Mouse (Mus musculus) frontal cortex, adult (tissue): Measurements from ENCODE around the gene Dot1l.

Experiments used
- ATAC-seq: cut with Nextera tagmentation; 2 replicates; pipeline ENCODE4 v1.9.2; 2017; ENCODE audit warnings: mild to moderate bottlenecking, moderate library complexity, mixed read lengths; ENCODE audit not compliant: low TSS enrichment

The Dot1l gene

DNA sequence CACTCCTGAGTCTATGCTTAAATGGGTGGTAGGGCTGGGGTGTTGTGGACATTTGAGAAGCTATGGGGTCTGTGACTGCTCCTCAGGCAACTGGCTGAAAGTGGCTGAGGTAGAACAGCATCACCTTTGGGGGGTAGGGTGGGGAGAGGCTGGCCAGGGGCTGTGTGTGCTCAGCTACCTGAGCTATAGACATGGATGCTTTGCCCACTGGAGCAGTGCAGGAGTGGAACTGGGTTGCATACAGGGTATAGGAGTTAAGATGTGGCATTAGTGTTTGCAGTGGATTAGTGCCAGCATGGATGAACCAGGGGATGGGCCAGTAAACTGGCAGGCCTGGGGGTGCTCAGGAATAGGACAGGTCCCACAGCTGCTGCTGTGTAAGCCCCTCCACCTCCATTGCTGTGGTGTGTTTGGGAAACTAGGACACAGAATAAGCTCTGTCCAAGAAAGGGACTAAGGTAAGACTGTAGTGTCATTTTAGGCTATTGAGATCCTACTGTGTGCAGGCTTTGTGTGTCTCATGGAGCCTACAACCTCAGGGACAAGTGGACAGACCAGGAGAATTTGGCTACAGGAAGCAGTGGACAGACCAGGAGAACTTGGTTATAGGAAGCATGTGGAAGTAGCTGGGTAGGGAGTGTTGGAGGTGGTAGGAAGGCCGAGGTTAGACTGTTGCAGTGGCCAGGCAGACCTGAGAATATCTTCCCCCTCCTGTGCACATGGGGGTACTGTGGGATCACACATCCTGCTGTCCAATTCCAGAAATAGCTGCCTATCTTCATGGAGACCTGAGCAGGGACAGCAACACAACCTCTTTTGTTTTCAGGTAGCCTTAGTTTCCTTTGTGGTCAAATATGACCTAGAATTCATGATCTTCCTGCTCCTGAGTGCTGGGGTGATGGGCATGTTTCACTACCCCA is 74.6 kb downstream of the Dot1l start:
- ATAC-seq = no peak

- no peak for ATAC-seq
Observed at GRCm38 (mm10) chr10:80831136-80831535, 76.1 kb downstream of the Dot1l start.

DNA sequence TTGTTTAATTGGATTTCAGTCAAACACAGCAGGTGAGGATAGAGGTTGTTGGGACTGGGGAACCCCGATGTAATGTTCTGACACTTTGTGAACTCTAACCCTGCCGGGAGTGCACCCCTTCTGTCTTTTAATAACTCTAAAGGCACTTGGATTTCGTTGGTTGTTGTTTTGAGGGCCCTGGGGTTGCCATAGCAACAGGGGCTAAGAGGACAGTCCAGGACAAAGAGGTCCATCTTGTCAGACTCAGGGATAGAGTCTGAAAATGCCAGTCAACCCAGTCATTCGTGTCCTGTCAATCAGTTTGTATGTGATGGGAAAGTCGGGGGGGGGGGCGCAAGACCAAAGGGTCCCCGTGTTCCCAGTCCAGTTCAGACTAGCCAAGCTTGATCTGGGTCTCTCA is 77.8 kb downstream of the Dot1l start:
- ATAC-seq = no peak

DNA sequence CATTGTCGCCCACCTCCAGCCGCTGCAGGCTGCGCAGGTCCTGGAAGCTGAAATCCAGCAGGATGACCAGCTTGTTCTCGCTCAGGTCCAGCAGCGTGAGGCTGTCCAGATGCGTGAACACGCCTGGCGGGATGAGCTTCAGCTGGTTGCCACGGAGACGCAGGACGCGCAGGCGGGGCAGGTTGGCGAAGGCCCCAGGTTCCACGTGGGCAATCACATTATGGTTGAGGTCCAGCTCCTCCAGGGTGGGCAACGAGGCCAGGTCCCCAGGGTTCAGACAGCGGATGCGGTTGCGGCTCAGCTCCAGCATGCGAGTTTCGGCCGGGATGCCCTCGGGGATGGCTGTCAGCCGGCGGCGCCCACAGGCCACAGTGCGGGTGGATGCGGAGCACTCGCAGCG is 80.6 kb downstream of the Dot1l start:
- ATAC-seq = no peak

DNA sequence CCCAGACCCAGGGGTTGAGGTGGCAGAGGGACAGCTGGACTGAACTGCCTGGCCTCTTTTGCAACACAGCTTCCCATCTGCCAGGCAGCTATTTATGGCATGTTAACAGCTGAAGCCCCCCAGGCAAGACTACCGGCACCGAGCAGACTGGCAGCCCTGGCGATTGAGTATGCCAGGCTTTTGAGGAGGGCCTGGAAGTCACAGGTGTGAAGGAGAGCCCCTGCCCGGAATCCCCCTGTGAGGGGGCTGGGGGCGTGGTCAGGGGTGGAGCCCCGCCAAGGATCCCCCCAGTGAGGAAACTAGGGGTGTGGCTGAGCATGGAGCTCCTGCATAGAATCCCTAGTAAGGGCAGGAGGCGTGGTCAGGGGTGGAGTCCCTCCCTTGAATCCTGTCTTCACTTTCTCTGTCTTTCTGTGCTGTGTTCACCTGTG is 82.0 kb downstream of the Dot1l start:
- ATAC-seq = no peak

- ATAC-seq = no peak
Observed at GRCm38 (mm10) chr10:80837827-80838226, 82.8 kb downstream of the Dot1l start.

GRCm38 (mm10) chr10:80838346-80838912 is 83.4 kb downstream of the Dot1l start:
- ATAC-seq = no peak

DNA sequence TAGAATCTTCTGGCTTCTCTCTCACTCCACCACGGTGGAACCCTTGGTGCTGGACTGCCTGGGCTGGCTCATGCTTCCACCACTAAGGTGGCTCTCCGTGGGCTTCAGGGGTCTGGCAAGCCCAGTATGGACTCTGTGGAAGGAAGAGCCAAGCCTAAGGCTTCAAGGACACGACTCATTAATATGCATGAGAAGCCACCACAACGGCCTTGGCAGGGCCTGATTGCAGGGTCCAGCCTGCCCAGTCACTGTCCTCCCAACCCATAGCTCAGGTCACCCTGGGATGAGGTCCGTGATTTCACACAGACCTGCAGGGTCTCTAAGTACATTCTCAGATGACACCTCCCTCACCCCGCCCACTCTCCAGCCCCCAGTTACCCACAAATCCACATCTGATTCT is 84.8 kb downstream of the Dot1l start:
- ATAC-seq = no peak

DNA sequence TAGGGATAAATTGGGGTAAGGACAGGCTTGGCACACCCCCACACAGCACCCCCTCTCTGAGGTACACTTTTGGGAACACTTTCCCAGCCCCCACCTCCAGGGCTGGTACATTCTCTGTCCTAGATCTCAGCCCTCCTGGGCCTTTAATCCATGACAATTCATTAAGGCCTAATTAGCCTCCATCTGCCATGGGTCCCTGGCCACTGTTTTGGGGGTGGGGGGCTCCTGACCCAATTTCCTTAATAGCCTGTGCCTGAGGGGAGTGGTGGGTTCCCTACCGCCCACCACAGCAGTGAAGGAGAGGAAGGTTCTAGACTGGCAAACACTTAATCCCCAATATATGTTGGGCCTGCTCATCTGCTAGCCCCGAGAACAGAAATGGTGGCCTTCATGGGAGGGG is 86.7 kb downstream of the Dot1l start:
- no peak for ATAC-seq

GRCm38 (mm10) chr10:80842334-80842733 is 87.3 kb downstream of the Dot1l start:
- 0 out of 2 replicates have a peak, but pooled peaks have one; percentile 7 for ATAC-seq

- ATAC-seq = peak; percentile 3; the same call in 1 of the 2 replicates
Observed at GRCm38 (mm10) chr10:80843087-80843930, 88.3 kb downstream of the Dot1l start.

DNA sequence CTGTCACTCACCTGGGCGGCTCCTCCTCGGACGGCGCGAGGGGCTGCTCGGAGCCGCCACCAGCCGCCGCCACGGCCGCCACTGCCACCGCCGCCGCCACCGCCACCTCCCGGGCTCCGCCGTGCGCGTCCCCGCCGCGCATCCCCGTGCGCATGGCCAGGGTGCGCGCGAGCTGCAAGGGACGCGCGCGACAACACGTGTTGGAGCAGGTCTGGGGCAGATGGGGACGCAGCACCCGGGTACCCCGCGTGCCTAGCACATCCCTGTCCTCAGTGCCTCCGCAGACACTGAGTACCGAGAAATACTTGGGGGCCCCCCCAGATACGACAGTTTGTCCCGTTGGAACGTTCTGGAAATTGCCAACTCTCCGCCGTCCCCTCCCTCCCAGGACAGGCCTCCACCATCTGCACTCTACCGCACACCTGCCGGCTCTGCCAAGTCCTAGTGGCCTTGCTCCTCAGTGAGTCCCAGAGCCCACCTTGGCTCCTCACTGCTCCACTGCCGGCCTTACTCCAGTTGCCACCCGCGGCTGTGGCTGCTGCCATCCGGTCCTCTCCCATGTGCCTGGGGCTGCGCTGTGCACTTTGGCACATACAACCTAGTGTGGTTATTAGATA is 89.0 kb downstream of the Dot1l start, which contains the start of gene Lingo3:
Gene Lingo3 (minus strand): TSS at position 109 of the 617 bp plus-strand sequence.
- ATAC-seq = peak; percentile 41; the same call in 1 of the 2 replicates
